Mouse (Mus musculus) regulatory T cell (primary cell): ENCODE data around the gene Gabarap.

Experiments
- in situ Hi-C: fragments of 300-600 bp; cut with MboI, MseI; formaldehyde crosslinking; loops from one replicate; pipeline ENCODE4 v1.15.1; 2025; ENCODE audit warnings: high pct_unique_total_duplicates

Gabarap gene

DNA sequence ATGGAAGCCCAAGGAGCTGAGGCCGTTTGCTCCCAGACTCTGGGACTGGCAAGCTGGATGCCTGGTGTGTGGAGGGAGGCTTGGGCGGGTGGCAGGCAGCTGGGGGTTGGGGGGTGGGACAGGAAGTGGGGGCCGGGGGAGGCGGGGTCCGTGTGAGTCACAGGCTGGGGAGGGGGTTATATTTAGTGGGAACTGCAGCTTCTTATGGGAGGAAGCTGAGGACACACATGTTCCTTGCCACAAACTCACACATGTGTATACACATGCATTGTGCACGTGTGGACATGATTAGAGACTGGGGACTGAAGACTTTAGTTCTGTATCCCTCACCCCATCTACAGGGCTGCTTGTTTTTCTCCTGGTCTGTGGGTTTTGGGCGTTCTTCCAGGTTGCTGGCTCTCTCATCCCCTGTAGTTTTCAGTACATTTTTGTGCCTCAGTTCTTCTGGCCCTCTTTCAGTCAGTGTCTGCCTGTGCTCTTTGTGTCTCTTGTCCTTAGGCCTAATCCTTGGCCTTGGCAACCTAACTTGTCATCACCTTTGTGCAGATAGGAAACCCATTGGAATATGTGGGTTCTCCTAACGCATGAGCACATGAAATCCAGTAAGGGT lies 29.2 kb downstream of the Gabarap start:
- in situ Hi-C loops = loop anchor here (5.0 kb wide), 1 partner anchor 608 kb away; the partner anchor contains the start of gene Kdm6b

GRCm38 (mm10) chr11:70020731-70021263 lies 29.9 kb downstream of the Gabarap start:
- in situ Hi-C loops = loop anchor here (5.0 kb wide), 1 partner anchor 608 kb away; the partner anchor contains the start of gene Kdm6b

DNA sequence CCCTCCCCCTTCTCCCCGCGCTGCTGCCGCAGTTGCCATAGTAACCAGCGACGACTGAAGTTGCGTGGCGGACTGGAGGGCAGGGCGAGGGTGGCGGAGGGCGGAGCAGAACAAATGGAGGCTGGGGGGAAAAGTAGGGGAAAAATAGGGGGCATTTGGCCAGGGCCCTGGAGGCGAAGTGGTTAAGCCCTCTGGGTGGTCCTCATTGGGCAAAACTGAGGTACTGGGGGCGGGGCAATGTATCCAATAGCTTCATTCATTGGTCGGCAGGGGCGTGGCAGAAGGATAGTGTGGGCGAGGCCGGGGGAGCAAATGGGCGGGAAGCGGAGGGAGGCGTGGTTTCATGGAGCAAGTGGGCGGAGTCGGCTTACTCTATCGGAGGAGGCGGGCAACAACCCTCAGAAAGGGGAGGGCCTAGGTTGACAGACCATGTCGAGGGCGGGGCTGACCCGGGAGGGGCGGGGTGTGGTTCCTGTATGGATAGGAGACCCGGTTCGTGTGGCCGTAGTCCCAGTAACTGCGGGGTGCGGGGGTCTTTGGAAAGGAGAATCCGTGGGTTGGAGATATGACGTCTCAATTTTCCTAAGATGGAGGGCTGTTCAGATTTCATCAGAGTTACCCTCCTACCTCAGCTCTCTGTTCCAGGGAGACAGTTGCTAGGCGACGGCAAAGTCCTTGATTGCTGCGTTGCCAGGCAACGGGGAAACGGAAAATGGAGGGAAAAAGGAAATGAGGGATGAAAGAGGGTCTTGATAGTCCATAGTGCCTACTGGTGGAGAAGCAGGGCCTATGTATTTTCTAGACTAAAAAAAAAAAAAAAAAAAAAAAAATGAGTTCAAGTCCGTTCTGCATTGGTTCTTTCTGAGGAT lies 30.6 kb downstream of the Gabarap start:
- in situ Hi-C loops = loop anchor here (5.0 kb wide), 1 partner anchor 609 kb away; the partner anchor contains the start of gene Kdm6b

- in situ Hi-C loops = loop anchor here (5.0 kb wide), 1 partner anchor 611 kb away; the partner anchor contains the start of gene Kdm6b
Measured at GRCm38 (mm10) chr11:70023481-70024150, 32.7 kb downstream of the Gabarap start.

DNA sequence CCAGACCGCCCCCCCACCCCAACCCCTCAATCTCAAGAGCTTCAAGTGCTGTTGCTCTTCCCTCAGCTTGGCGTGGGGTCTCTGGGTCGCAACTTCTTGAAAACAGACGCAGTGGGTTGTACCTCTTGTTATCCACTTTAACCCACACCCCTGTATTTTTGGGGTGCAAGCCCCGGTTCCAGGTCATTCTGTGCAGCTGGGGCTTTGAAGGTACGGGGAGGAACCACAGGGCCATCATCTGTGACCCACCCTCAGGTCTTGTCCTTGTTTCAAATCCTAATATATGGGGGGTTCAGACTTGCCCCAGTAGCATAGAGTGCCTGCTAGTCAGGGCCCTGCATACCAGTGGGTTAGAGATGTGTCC lies 33.2 kb downstream of the Gabarap start:
- in situ Hi-C loops = loop anchor here (5.0 kb wide), 1 partner anchor 612 kb away; the partner anchor contains the start of gene Kdm6b

DNA sequence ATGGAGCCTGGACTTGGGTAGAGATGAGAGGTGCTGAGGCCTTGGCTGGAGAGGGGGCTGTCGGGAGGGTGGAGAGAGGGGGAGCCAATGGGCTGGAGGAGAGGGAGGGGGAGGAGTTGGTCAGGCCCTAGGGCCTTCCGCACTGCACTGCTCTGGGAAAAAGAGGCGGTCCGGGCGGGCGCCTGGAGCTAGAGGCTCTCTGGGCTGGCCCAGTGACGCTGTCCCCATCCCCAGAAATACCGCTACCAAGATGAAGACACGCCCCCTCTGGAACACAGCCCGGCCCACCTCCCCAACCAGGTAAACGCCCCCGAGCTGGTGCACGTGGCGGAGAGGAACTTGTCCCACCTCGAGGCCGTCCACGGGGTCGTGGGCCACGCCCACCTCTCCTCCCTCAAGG lies 35.7 kb downstream of the Gabarap start:
- in situ Hi-C loops = no loop called here

DNA sequence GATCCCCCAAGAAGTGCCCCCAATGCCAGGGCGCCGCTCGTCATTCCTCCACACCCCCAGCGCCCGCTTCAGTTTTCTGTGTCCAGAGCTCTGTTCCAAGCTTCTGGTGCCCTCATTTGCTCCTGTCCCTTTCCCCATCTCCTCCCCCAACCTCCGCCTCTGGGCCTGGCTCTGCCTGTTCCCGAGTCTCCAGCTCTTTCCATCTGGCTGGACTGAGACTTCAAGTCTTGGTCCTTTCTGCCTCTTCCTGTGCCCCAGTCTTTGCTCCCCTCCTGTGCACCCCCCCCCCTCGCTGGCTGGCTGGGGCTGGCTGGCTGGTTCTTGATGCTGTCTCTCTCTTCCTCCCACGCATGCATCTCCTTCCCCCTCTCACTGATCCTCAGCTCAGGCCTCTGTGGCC lies 36.5 kb downstream of the Gabarap start:
- in situ Hi-C loops = no loop called here

DNA sequence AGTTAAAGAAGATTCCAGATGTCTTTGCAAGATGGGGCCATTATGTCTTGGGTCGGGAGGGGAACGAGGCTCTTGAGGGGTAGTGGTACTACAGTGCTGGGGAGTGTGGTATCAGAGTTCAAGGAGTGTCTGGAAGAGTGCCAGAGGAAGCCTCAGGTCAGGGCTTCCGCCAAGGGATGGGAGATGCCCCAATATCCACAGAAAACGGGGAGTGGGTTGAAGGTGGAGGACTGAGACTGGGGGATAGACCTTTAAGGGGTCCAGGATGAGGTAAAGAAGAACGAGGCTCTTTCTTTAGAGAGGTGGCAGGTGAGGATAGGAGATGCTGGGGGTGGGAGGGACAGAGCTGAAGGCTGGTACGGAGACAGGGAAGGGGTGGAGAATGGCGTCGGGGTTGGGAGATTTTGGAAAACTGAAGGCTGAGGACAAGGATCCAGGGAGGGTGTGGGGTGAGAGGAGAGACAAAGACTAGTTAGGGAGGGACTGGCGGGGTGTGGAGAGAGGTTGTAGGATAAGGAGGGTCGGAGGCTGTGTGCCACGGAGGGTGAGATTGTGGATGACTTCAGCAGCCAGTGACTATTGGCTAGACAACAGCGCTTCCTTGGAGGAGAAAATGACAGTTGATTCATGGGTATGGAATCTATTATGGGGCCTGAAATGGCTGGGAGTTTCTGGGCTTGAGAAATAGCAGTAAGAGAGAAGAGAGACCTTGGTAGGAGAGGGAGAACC lies 37.6 kb downstream of the Gabarap start:
- in situ Hi-C loops = no loop called here

DNA sequence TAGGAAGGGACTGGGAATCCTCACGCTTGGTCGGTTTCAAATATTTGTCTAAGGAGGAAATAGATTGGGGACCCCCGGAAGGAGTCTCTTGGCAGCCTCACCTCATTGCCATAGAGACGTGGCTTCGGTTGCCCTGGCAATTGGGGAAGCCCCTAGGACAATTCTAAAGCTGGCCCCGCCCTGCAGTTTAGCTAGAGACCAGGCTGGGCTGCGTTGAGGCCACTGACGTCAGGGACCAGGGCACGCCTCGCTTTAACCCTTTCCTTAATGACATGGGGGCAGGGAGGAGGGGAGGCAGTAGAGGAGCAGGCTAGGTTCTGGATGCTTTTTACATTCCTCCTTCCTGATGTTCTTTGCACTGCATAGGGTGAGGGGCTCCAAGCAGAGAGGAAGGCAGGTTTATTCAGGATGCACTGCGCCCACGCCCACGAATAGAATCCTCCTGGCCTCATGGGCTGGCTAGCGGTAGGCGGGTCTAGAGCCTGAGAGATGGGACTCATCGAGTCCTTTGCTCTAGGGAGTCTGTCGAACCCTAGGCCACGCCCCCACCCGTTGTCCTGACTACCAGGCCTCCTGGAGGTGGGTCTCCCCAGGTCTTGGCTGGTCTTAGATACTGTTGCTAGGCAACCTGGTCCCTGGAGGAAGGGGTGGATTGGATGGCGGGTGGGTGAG lies 38.3 kb downstream of the Gabarap start:
- in situ Hi-C loops = no loop called here

DNA sequence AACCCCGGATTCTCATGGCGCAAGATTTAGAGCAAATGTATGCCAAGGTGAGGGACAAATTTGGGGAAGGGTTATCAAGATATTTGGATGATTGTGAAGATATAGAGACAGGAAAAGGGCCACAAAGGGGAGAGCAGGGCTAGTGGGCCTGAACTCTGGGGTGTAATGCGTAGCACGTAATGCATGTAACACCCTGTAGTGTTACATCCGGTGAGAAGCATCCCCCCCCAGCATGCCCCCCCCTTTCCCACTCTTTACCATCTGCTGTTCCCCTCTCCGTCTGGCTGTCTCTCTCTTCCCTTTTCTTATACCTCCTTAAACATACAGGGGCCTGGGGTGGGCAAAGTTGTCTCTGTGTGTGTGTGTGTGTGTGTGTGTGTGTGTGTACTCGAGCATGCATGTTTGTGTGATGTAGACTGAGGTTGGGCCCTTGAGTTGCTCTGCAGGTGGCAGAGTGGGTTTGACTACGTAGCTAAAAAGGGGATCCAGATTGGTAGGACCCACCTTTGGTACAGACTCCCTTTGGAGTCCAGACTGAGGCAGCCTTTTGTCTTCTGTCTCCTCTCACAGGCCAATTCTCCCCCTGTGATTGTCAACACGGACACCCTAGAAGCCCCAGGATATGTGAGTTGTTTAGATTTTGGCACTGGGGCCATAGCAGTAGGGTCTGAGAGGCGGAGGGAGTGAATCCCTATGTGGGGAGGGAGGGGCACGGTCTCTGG lies 39.0 kb downstream of the Gabarap start:
- in situ Hi-C loops = no loop called here

DNA sequence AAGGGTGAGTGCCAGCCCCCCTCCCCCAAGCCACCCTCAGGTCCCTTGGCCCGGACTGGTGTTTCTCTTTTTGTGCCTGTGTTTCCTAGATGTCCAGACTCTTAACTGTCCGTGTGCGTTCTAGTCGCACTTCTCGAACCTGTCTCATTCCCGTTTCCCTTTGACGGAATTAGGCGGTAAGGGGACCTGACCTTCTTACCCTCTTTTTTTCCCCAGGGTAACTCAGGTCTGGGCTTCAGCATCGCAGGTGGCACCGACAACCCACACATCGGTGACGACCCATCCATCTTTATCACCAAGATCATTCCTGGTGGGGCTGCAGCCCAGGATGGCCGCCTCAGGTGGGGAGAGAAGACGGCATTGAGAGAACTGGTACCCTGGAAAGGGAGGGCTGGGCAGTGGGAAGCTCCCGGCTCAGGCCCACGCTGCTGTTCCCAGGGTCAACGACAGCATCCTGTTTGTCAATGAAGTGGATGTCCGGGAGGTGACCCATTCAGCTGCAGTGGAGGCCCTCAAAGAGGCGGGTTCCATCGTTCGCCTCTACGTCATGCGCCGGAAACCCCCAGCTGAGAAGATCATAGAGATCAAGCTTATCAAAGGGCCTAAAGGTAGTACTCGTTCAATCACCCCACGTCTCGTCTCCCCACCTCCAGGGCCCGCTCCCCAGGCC lies 39.8 kb downstream of the Gabarap start:
- in situ Hi-C loops = no loop called here

DNA sequence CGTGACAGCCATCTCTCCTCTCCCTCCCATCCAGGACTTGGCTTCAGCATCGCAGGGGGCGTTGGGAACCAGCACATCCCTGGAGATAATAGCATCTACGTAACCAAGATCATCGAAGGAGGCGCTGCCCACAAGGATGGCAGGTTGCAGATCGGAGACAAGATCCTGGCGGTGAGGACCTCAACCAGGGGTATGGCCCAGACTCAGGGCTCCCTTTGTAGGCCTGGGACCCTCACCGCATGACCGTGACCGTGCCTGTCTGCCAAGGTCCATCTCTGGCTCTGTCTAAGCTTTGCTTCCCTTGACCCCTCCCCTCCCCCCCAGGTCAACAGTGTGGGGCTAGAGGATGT lies 40.4 kb downstream of the Gabarap start:
- in situ Hi-C loops = no loop called here

- in situ Hi-C loops = no loop called here
Measured at GRCm38 (mm10) chr11:70038174-70038573, 47.2 kb downstream of the Gabarap start.

- in situ Hi-C loops = no loop called here
Measured at GRCm38 (mm10) chr11:70039631-70040030, 48.7 kb downstream of the Gabarap start.

DNA sequence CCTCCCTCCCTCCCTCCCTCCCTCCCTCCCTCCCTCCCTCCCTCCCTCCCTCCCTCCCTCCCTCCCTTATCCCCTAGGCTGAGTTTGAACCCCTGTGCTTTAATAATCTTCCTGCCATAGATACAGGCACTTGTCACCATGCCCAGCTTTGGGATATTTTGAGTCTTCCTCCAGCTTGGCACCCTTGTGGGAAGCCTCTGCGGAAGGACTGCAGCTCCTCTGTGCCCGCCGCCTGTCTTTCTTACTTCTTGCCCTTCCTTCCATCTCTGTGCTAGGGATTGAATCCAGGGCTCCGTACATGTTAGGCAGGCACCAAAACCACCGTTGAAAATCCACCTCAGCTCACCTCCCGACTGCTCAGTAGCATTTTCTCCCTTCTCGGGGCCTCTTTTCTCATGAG lies 49.2 kb downstream of the Gabarap start:
- in situ Hi-C loops = no loop called here

DNA sequence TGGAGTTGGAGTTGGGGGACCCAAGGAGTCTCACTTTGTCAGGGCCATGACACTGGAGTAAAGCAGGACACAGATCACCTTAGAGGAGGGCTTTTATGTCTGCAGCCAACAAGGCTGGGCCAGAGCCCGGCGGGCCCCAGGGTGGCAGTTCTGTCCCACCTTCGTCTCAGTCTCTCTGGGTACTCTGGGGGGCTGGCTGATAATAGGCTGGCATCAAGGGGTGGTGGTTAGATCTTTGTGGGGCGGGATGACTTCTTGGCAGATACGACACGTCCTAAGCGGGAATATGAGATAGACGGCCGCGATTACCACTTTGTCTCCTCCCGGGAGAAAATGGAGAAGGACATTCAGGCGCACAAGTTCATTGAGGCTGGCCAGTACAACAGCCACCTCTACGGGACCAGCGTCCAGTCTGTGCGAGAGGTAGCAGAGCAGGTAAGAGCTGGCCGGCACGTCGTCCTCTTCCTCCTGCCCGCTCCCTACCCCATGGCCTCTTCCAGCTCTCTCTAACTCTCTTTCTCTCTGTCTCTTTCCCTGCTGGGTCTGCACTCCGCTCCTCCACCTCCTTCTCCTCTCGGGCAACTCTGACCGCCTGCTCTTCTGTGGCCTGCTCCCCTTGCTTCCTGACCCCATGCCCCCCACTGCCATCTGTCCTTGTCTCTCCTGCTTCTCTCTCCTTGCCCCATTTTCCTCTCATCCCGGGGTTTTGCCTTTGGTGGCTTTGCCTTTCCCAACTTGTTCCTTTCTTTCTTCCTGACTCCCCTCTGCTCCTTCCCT lies 51.6 kb downstream of the Gabarap start:
- in situ Hi-C loops = no loop called here

GRCm38 (mm10) chr11:70043665-70044064 lies 52.7 kb downstream of the Gabarap start:
- in situ Hi-C loops = no loop called here
